Mouse (Mus musculus) myocyte (in vitro differentiated cells): ENCODE measurements around the gene Gpsm2.

ENCODE experiments used
- CEBPB ChIP-seq: IDR thresholded peaks from 2 replicates; pipeline ENCODE4 v1.6.1; 2011; ENCODE audit warnings: mild to moderate bottlenecking, moderate library complexity; ENCODE audit not compliant: poor library complexity, insufficient read depth, severe bottlenecking
- MAX ChIP-seq: IDR thresholded peaks from one replicate; pipeline ENCODE4 v1.6.1; 2011; ENCODE audit warnings: low read depth, mild to moderate bottlenecking, control low read depth
- MYOD1 ChIP-seq, 3 experiments: IDR thresholded peaks; one replicate each; pipeline ENCODE4 v1.6.1; 2011; ENCODE audit warnings: control low read depth in 2 of 3, low read depth in 2 of 3, mild to moderate bottlenecking in 2 of 3, moderate library complexity in 1 of 3; ENCODE audit not compliant: insufficient read length in 2 of 3, control insufficient read depth in 1 of 3
- MYOG ChIP-seq, 3 experiments: IDR thresholded peaks; one replicate each; pipeline ENCODE4 v1.6.1; 2011; ENCODE audit warnings: control low read depth in 2 of 3, low read depth in 2 of 3, mild to moderate bottlenecking in 2 of 3; ENCODE audit not compliant: insufficient read length in 2 of 3, control insufficient read depth in 1 of 3, insufficient read depth in 1 of 3
- POLR2A ChIP-seq: IDR thresholded peaks from one replicate; pipeline ENCODE4 v1.6.1; 2011; ENCODE audit warnings: low read depth, mild to moderate bottlenecking, control low read depth, moderate library complexity; ENCODE audit not compliant: insufficient read length
- POLR2AphosphoS2 ChIP-seq: IDR thresholded peaks from one replicate; pipeline ENCODE4 v1.6.1; 2011; ENCODE audit warnings: low read depth, control low read depth; ENCODE audit not compliant: insufficient read length
- REST ChIP-seq: IDR thresholded peaks from one replicate; pipeline ENCODE4 v1.6.1; 2011; ENCODE audit warnings: mild to moderate bottlenecking, control low read depth, moderate library complexity; ENCODE audit not compliant: insufficient read depth, insufficient read length
- SRF ChIP-seq: IDR thresholded peaks from one replicate; pipeline ENCODE4 v1.6.1; 2011; ENCODE audit warnings: low read depth; ENCODE audit not compliant: control insufficient read depth, insufficient read length
- TCF12 ChIP-seq: IDR thresholded peaks from one replicate; pipeline ENCODE4 v1.6.1; 2011; ENCODE audit warnings: mild to moderate bottlenecking, control low read depth; ENCODE audit not compliant: poor library complexity, insufficient read depth, severe bottlenecking
- TCF3 ChIP-seq: IDR thresholded peaks from one replicate; pipeline ENCODE4 v1.6.1; 2011; ENCODE audit warnings: low read depth, control low read depth; ENCODE audit not compliant: insufficient read length
- USF1 ChIP-seq: IDR thresholded peaks from one replicate; pipeline ENCODE4 v1.6.1; 2011; ENCODE audit warnings: low read depth, mild to moderate bottlenecking, control low read depth, moderate library complexity

- TF ChIP-seq TCF12, result no peak
- TF ChIP-seq MYOD1 (IDR thresholded peaks at IDR 0.05; ENCODE audit: control insufficient read depth in 1 of 3, insufficient read length in 2 of 3, low read depth in 2 of 3), result no peak
- no peak for TF ChIP-seq POLR2AphosphoS2
- no peak for TF ChIP-seq USF1
- no peak for TF ChIP-seq MAX
- no peak for TF ChIP-seq POLR2A
- no peak for TF ChIP-seq CEBPB
- no peak for TF ChIP-seq SRF
- no peak for TF ChIP-seq MYOG (IDR thresholded peaks at IDR 0.05; ENCODE audit: control insufficient read depth in 1 of 3, insufficient read depth in 1 of 3, insufficient read length in 2 of 3, low read depth in 2 of 3)
- no peak for TF ChIP-seq TCF3
- no peak for TF ChIP-seq REST
Observed at GRCm38 (mm10) chr3:108726413-108726812, 4.3 kb upstream of the Gpsm2 start.
